In genomic region chr13:73429605-73430321, GRCm38 (mm10) we compare ENCODE assay signal across 22 mouse cellular contexts.
"Had no signal": no experiment of that assay in that cellular context is flagged by ENCODE, and none has a peak within 500 bp of the region (broad histone marks: within the 10 kb centered on the region; RNA-seq: fewer than 3 reads in every experiment).

No protein-coding gene starts in this region.

- H3K9ac ChIP-seq: kidney, embryonic 15.5 days; liver, embryonic 14.5 days; lung, embryonic 15.5 days; midbrain, embryonic 13.5 days; neural tube, embryonic 12.5 days; neural tube, embryonic 15.5 days had no signal

- H3K9me3 ChIP-seq: kidney, embryonic 15.5 days; lung, embryonic 15.5 days; megakaryocyte, embryonic 14.5 days; midbrain, embryonic 10.5 days; midbrain, embryonic 13.5 days; neural tube, embryonic 12.5 days; neural tube, embryonic 15.5 days had no signal

- H3K36me3 ChIP-seq: kidney, embryonic 15.5 days; lung, embryonic 15.5 days; midbrain, embryonic 10.5 days; midbrain, embryonic 13.5 days; neural tube, embryonic 12.5 days; neural tube, embryonic 15.5 days had no signal

- ATAC-seq: midbrain, embryonic 13.5 days; midbrain, embryonic 16.5 days had no signal

- H3K4me3 ChIP-seq: kidney, embryonic 15.5 days; left cerebral cortex, adult 2 months; lung, embryonic 15.5 days; megakaryocyte, embryonic 14.5 days; midbrain, embryonic 10.5 days; midbrain, embryonic 13.5 days; myocyte; neural tube, embryonic 12.5 days; neural tube, embryonic 15.5 days had no signal

- H3K4me2 ChIP-seq: kidney, embryonic 15.5 days; lung, embryonic 15.5 days; midbrain, embryonic 13.5 days; neural tube, embryonic 12.5 days; neural tube, embryonic 15.5 days had no signal

- H3K27ac ChIP-seq: kidney, embryonic 15.5 days; left cerebral cortex, adult 2 months; liver, embryonic 14.5 days; lung, embryonic 15.5 days; midbrain, embryonic 10.5 days; midbrain, embryonic 13.5 days; neural tube, embryonic 12.5 days; neural tube, embryonic 15.5 days; stomach, postnatal 0 days had no signal

- H3K4me1 ChIP-seq: kidney, embryonic 15.5 days; lung, embryonic 15.5 days; neural tube, embryonic 12.5 days had no signal

- DNase-seq: kidney, postnatal 10 days; kidney, postnatal 36 days; layer of hippocampus, postnatal 36 days; lung, adult 18-20 months; lung, postnatal 10 days; lung, postnatal 36 days; right cerebral cortex, adult 18-20 months; right cerebral cortex, postnatal 14 days; right cerebral cortex, postnatal 4 days; thymus, postnatal 25 days had no signal

- H3K27me3 ChIP-seq: lung, embryonic 15.5 days; neural tube, embryonic 12.5 days had no signal
